Mouse (Mus musculus) bone marrow macrophage, adult 2 months (primary cell): ENCODE data around the gene Gm20905. TPM values are rescaled to one million over a fixed set of nuclear protein-coding genes. Genes with fewer than 3 reads are reported as not detected.
"Not testable (repeated sequence)": the region's sequence is repeated elsewhere in the genome, so short reads cannot be mapped to it uniquely, and the experiment has no call there.

Experiments used
- H3K27ac ChIP-seq: 2 replicates; pipeline ENCODE4 v1.5.1; 2012; ENCODE audit warnings: low read depth, low read length; ENCODE audit not compliant: insufficient read depth
- H3K4me1 ChIP-seq: 2 replicates; pipeline ENCODE4 v1.6.1; 2012; ENCODE audit warnings: low read length; ENCODE audit not compliant: control insufficient read depth, insufficient read depth
- H3K4me3 ChIP-seq: 2 replicates; pipeline ENCODE4 v1.5.1; 2012; ENCODE audit warnings: mild to moderate bottlenecking, low read length, moderate library complexity; ENCODE audit not compliant: insufficient read depth
- polyA plus RNA-seq: library from polyadenylated mRNA; stranded (reverse); fragments of >200 nt; gene quantifications from 2 replicates; pipeline ENCODE4 v1.2.4, GENCODE M21; 2012; ENCODE audit not compliant: missing spikeins, insufficient read depth, insufficient read length

Gene Gm20905
- polyA plus RNA-seq = not detected in 2 replicates

DNA sequence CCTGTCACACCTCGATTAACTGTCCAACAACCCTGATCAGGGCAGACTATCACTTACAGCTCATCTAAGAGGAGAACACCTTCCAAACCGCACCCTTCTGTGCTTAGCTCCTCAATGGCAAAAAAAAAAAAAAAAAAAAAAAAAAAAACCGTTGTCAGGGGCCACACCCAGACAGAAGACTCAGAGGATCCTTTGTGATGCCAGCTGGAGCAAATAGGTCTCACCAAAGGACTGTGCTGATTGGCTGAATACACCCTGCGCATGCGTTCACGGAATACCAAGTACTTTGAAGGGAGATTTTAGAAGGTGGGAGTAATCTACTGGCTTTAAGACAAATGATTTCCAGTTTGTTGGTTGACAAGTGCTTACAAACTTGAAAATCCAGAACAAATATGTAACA is at the start of gene Gm20905:
Gene Gm20905, minus strand, starts transcription at position 101 of the 400 bp plus-strand sequence.
- H3K4me3 ChIP-seq, H3K4me1 ChIP-seq, H3K27ac ChIP-seq: not testable (repeated sequence)
